Mouse (Mus musculus): Measurements from ENCODE around the gene Mif4gd.

DNA sequence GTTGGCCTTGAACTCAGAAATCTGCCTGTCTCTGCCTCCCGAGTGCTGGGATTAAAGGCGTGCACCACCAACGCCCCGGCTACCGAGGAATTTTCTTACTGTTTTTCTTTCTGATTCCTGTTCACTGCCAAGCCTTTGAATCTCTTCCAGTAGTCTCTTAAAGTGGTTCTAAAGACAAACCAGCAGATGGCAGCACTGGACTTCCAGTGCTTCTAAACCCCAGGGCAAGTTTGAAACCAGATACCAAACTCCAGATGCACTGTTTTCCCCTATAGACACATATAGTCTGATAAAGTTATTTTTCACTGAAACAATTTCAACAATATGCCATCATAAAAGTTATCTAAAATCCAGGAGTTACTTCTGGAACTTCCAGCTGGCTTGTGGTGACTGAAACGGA lies 34.7 kb upstream of the Mif4gd start:
- TF ChIP-seq TAL1 (IDR thresholded peaks at IDR 0.05; ENCODE audit: low read length) (no peak), GATA1 (IDR thresholded peaks at IDR 0.05; ENCODE audit: low read length) (no peak)

All from erythroblast, embryonic 14.5 days (primary cell).